Mouse (Mus musculus): Measurements from ENCODE around the gene Tmem163. TPM values are rescaled to one million over a fixed set of nuclear protein-coding genes. Genes with fewer than 3 reads are reported as not detected.

Tmem163 gene
- 2.4 TPM for total RNA-seq (2023)

GRCm38 (mm10) chr1:127679498-127680133 lies at the start of gene Tmem163:
Gene Tmem163, minus strand, starts transcription at chr1:127679548.

GRCm38 (mm10) chr1:127729096-127729495 lies 49.7 kb upstream of the Tmem163 start, which contains the start of gene Acmsd:
Gene Acmsd, plus strand, starts transcription at chr1:127729413.

Other genes starting within 250 kb of the Tmem163 start
- not detected for gene Acmsd, start 49.9 kb upstream of the Tmem163 start, total RNA-seq (2023)
- 82.4 TPM for gene Ccnt2, start 94.6 kb upstream of the Tmem163 start, total RNA-seq (2023)
- 1.00 TPM for gene Map3k19, start 175.5 kb upstream of the Tmem163 start, total RNA-seq (2023)
- gene Rab3gap1, start 189.2 kb upstream of the Tmem163 start, total RNA-seq (2023): 93.1 TPM

Data from CD4-positive naive resting alpha-beta T cell, adult 76 days (primary cell).